Mouse (Mus musculus) heart, embryonic 12.5 days (tissue): Measurements from ENCODE around the gene Rab8b. TPM values are rescaled to one million over a fixed set of nuclear protein-coding genes. Genes with fewer than 3 reads are reported as not detected.

Experiments
- ATAC-seq: fragments of 200-750 bp; cut with Nextera tagmentation; 2 replicates; pipeline ENCODE4 v1.8.0; 2017; ENCODE audit warnings: moderate TSS enrichment, moderate library complexity; ENCODE audit not compliant: insufficient number of reproducible peaks, low FRiP score
- H3K27ac ChIP-seq: fragments of 300-500 bp; sonication (generic); 2 replicates; pipeline ENCODE4 v1.5.1; 2016; ENCODE audit warnings: mild to moderate bottlenecking, moderate library complexity; ENCODE audit not compliant: poor library complexity, severe bottlenecking
- H3K27me3 ChIP-seq: fragments of 300-500 bp; sonication (generic); replicated peaks from 2 replicates; pipeline ENCODE4 v1.6.1; 2016; ENCODE audit warnings: mild to moderate bottlenecking, moderate library complexity
- H3K36me3 ChIP-seq: fragments of 300-500 bp; sonication (generic); 2 replicates; pipeline ENCODE4 v1.6.1; 2016; ENCODE audit warnings: mild to moderate bottlenecking, moderate library complexity
- H3K4me1 ChIP-seq: fragments of 300-500 bp; sonication (generic); replicated peaks from 2 replicates; pipeline ENCODE4 v1.6.1; 2016; ENCODE audit warnings: mild to moderate bottlenecking
- H3K4me2 ChIP-seq: fragments of 300-500 bp; sonication (generic); 2 replicates; pipeline ENCODE4 v1.6.1; 2016; ENCODE audit warnings: mild to moderate bottlenecking, moderate library complexity
- H3K4me3 ChIP-seq: fragments of 300-500 bp; sonication (generic); 2 replicates; pipeline ENCODE4 v1.5.1; 2016; ENCODE audit warnings: mild to moderate bottlenecking
- H3K9ac ChIP-seq: fragments of 300-500 bp; sonication (generic); 2 replicates; pipeline ENCODE4 v1.6.1; 2016; ENCODE audit warnings: mild to moderate bottlenecking, moderate library complexity
- H3K9me3 ChIP-seq: fragments of 300-500 bp; sonication (generic); replicated peaks from 2 replicates; pipeline ENCODE4 v1.6.1; 2016; ENCODE audit warnings: mild to moderate bottlenecking, moderate library complexity
- WGBS: fragments of 180-500 bp; shearing (Covaris S2); methylation state at CpG from one replicate; pipeline ENCODE4 v1.1.7; 2016; 5-methylcytosine and 5-hydroxymethylcytosine counted together
- polyA plus RNA-seq: library from polyadenylated mRNA; unstranded; fragments of >200 nt; fragmentation: Nextera tagmentation; extraction: Ambion mirVana; gene quantifications from 2 replicates; pipeline ENCODE4 v1.2.1, GENCODE M21; 2016

The Rab8b gene
- polyA plus RNA-seq, 1 experiment from 2014 or later, result 24.4 TPM

DNA sequence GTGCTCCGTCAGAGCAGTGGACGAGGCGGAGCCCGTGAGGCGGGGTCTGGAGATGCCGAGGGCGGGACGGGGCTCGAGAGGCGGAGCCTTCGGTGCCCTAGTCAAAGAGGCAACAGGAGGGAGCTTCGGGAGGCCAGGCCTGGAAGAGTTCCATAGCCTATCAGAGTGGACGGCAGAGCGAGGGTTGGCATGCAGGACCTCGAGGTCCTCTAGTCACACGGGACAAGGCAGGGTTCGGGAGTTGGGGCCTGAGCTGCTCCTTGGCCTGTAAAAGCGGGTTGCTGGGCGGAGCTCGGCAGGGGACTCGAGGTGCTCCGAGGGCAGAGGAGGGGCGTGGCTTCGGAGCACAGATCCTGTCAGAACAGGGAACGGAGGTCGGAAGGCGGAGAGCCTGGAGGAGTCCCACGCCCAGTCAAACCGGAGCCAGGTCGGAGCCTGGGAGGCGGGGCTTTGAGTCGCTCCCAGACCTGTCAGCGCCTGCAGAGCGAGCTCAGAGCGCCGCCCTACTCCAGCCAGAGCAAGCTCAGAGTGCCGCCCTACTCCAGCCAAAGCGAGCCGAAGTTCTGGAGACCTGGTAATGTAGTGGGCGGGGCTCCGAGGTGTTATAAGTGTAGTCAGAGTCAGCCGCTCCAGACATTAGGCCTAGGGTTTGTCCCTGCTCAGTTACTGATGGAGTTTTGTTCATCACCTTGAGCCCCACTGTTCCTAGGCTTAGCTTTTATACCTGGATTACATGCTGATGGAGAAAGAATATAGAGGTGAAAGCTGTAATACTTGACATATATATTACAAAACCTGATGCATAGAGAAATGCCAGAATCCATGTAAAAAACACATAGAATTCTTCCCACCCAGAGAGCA lies 123.8 kb downstream of the Rab8b start, which contains the start of gene Aph1b:
Gene Aph1b (minus strand): TSS at position 27 of the 861 bp plus-strand sequence.
- Histone ChIP-seq H3K36me3 (no peaks in the 10 kb centered on the region), H3K4me3 (peak within 1 kb of the TSS; percentile 70), H3K9ac (peak within 1 kb of the TSS; percentile 78), H3K27ac (peak within 1 kb of the TSS; percentile 95), H3K27me3 (no peaks in the 10 kb centered on the region), H3K9me3 (no peaks in the 10 kb centered on the region), H3K4me2 (peak within 1 kb of the TSS; percentile 87), H3K4me1 (peaks cover 5% of the 10 kb centered on the region; the same call in 1 of the 2 replicates)
- ATAC-seq, result peak; percentile 99
- under 1% methylated on average over 42 of the region's 42 CpGs for WGBS

GRCm38 (mm10) chr9:66794629-66795463 lies 124.6 kb downstream of the Rab8b start:
- Histone ChIP-seq H3K4me2 (peak overlapping the region; percentile 87), H3K4me3 (peak overlapping the region; percentile 70), H3K27me3 (no peaks in the 10 kb centered on the region), H3K27ac (peak overlapping the region; percentile 95), H3K9me3 (no peaks in the 10 kb centered on the region), H3K4me1 (peaks cover 5% of the 10 kb centered on the region; the same call in 1 of the 2 replicates), H3K36me3 (peaks cover 7% of the 10 kb centered on the region), H3K9ac (peak overlapping the region; percentile 78)
- WGBS, result 2% methylated on average over 43 of the region's 43 CpGs
- ATAC-seq, result peak; percentile 9

Other genes with a start within 250 kb of the Rab8b start
- gene Car12, start 206.0 kb downstream of the Rab8b start, polyA plus RNA-seq, result 0.61 and 0.77 TPM in 2 replicates
- 8.8 and 9.0 TPM in 2 replicates for gene Aph1b, start 124.2 kb downstream of the Rab8b start, polyA plus RNA-seq
- 0.24 and 0.61 TPM in 2 replicates for gene Gm10647, start 122.6 kb downstream of the Rab8b start, polyA plus RNA-seq
- gene Aph1c, start 85.0 kb downstream of the Rab8b start, polyA plus RNA-seq, result 1.6 and 1.8 TPM in 2 replicates
- gene Rps27l, start 26.4 kb upstream of the Rab8b start, polyA plus RNA-seq, result 563 and 577 TPM in 2 replicates
- 9.3 and 10.1 TPM in 2 replicates for gene Lactb, start 55.8 kb upstream of the Rab8b start, polyA plus RNA-seq
- gene Tpm1, start 129.7 kb upstream of the Rab8b start, polyA plus RNA-seq, result 4,565 and 4,650 TPM in 2 replicates